Mouse (Mus musculus) neural tube, embryonic 11.5 days (tissue): ENCODE measurements at regions not wholly inside any gene's neighbourhood (a gene's known extent, or its start where the extent isn't known, plus 50 kb on each side); places are given as distances from the start of the nearest gene placed in this dataset.

Source experiments
- ATAC-seq: fragments of 200-750 bp; cut with Nextera tagmentation; 2 replicates; pipeline ENCODE4 v1.8.0; 2017; ENCODE audit warnings: moderate number of reproducible peaks, mild to moderate bottlenecking, moderate TSS enrichment, moderate library complexity; ENCODE audit not compliant: insufficient read depth, low FRiP score, low TSS enrichment
- DNase-seq: peaks from one replicate; pipeline ENCODE4 v3.0.0-alpha.2; 2015; ENCODE audit warnings: low spot score
- H3K27ac ChIP-seq: fragments of 300-500 bp; sonication (generic); 2 replicates; pipeline ENCODE4 v1.5.1; 2014; ENCODE audit warnings: low read depth, mild to moderate bottlenecking, low read length
- H3K27me3 ChIP-seq: fragments of 300-500 bp; sonication (generic); 2 replicates; pipeline ENCODE4 v1.6.1; 2014; ENCODE audit warnings: mild to moderate bottlenecking, low read length, mixed read lengths; ENCODE audit not compliant: control insufficient read depth, insufficient read depth
- H3K36me3 ChIP-seq: fragments of 300-500 bp; sonication (generic); 2 replicates; pipeline ENCODE4 v1.6.1; 2014; ENCODE audit warnings: mild to moderate bottlenecking, low read length, moderate library complexity, mixed read lengths; ENCODE audit not compliant: control insufficient read depth, insufficient read depth
- H3K4me1 ChIP-seq: fragments of 300-500 bp; sonication (generic); 2 replicates; pipeline ENCODE4 v1.6.1; 2014; ENCODE audit warnings: low read length, mixed read lengths; ENCODE audit not compliant: control insufficient read depth, insufficient read depth
- H3K4me2 ChIP-seq: fragments of 300-500 bp; sonication (generic); 2 replicates; pipeline ENCODE4 v1.6.1; 2014; ENCODE audit warnings: low read depth, mild to moderate bottlenecking, moderate library complexity
- H3K4me3 ChIP-seq: fragments of 300-500 bp; sonication (generic); 2 replicates; pipeline ENCODE4 v1.5.1; 2014; ENCODE audit warnings: low read depth, low read length
- H3K9ac ChIP-seq: fragments of 300-500 bp; sonication (generic); 2 replicates; pipeline ENCODE4 v1.6.1; 2014; ENCODE audit warnings: mild to moderate bottlenecking, low read length
- H3K9me3 ChIP-seq: fragments of 300-500 bp; sonication (generic); 2 replicates; pipeline ENCODE4 v1.6.1; 2016; ENCODE audit warnings: low read length; ENCODE audit not compliant: control insufficient read depth
- WGBS: fragments of 180-500 bp; shearing (Covaris S2); extraction: QIAGEN DNeasy Blood & Tissue Kit; methylation state at CpG from one replicate; pipeline ENCODE4 v1.1.7; 2014; 5-methylcytosine and 5-hydroxymethylcytosine counted together

DNA sequence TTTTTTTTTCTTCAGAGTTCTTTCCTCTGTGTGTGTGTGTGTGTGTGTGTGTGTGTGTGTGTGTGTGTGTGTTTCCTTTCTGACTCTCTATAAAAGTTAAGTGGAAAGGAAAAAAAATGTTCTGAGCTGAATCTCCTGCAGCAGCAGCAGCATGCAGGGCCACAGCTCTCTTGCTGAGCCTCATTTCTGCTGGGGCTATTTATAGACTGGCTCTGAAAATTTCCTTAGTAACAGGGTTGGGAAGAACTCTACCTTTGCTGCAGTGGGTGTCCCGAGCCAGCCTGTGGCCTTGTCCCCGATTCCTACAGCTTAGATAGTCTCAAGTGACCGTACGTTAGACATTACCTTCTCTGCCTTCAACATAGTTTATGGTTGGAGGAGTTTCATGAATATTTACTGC, 1075.6 kb downstream of the Synb start:
- H3K4me3 ChIP-seq = no peak overlapping the region
- no peak for DNase-seq
- ATAC-seq = no peak
- no peaks in the 10 kb centered on the region for H3K4me1 ChIP-seq
- H3K9ac ChIP-seq = no peak overlapping the region
- no peak overlapping the region for H3K4me2 ChIP-seq
- H3K36me3 ChIP-seq = no peaks in the 10 kb centered on the region
- no peaks in the 10 kb centered on the region for H3K9me3 ChIP-seq
- H3K27me3 ChIP-seq = no peaks in the 10 kb centered on the region
- no peak overlapping the region for H3K27ac ChIP-seq
- WGBS = 70% methylated on average over 4 of the region's 4 CpGs

DNA sequence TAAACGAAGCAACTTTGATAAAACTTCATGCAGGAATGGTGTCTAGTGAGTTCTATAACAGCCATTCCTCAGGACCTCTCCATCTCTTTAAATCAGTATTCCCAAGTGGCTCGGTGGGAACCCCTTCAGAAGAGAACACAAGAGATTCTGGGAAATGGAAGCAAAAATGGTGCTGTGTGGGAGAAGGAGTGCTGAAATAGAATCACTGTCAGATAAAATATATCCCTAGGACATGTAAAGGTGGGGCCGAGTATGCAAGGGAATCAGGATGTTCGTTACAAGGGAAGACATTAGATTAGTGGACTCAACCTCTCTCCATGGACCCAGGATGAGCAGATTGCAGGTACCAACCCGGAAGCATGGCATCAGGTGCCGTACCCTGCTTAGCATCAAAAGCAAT, 1076.1 kb downstream of the Synb start:
- ATAC-seq = no peak
- no peak for DNase-seq
- H3K4me3 ChIP-seq = no peak overlapping the region
- no peaks in the 10 kb centered on the region for H3K4me1 ChIP-seq
- H3K27ac ChIP-seq = no peak overlapping the region
- H3K4me2 ChIP-seq = no peak overlapping the region
- no peaks in the 10 kb centered on the region for H3K9me3 ChIP-seq
- no peaks in the 10 kb centered on the region for H3K36me3 ChIP-seq
- H3K27me3 ChIP-seq = no peaks in the 10 kb centered on the region
- no peak overlapping the region for H3K9ac ChIP-seq
- WGBS = 87% methylated on average over 6 of the region's 6 CpGs

DNA sequence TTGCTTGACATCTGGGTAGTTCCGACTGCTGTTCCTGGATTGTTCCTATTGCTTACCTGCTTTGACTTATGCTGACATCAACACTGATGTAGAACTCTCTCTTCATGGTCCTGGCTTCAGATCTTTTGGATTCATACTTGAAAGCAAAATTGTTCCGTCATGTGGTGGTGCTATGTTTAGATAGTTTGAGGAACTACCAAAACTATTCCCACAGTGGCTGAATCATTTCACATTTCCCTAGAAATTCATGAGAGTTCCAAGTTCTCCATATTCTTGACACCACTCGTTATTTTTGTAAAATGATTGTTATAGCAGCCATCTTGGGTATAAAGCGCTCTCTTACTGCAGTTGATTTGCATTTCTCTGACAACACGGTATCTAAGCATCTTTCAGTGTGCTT, 1080.2 kb downstream of the Synb start:
- 89% methylated on average over 5 of the region's 5 CpGs for WGBS
- Histone ChIP-seq H3K4me2 (no peak overlapping the region), H3K9ac (no peak overlapping the region), H3K9me3 (no peaks in the 10 kb centered on the region), H3K36me3 (no peaks in the 10 kb centered on the region), H3K27ac (no peak overlapping the region), H3K27me3 (no peaks in the 10 kb centered on the region), H3K4me3 (no peak overlapping the region), H3K4me1 (no peaks in the 10 kb centered on the region)
- ATAC-seq (no peak), DNase-seq (no peak)

DNA sequence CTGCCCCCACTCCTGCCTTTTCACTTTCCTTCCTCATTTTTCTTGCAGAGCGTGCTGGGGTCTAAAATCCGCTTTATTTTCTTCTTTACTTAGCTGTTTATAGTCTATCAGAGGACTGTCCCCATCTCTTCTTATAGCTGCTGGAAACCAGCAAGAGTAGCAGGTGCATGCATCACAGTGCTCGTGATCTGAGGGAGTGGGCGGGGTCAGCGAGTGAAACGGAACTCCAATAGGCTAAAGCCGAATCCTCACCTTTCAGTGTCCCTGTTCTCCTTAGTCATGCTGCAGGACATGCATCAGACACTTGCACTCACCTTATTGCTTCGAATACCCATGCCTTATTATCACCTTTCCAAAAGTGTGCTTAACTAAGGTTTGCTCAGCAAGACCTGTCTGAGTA, 1095.3 kb downstream of the Synb start:
- Histone ChIP-seq H3K27ac (no peak overlapping the region), H3K36me3 (no peaks in the 10 kb centered on the region), H3K4me1 (peaks cover 7% of the 10 kb centered on the region; the same call in 1 of the 2 replicates), H3K4me3 (no peak overlapping the region), H3K4me2 (no peak overlapping the region), H3K27me3 (no peaks in the 10 kb centered on the region), H3K9ac (no peak overlapping the region), H3K9me3 (no peaks in the 10 kb centered on the region)
- DNase-seq = no peak
- no peak for ATAC-seq
- WGBS = 9% methylated on average over 8 of the region's 8 CpGs

DNA sequence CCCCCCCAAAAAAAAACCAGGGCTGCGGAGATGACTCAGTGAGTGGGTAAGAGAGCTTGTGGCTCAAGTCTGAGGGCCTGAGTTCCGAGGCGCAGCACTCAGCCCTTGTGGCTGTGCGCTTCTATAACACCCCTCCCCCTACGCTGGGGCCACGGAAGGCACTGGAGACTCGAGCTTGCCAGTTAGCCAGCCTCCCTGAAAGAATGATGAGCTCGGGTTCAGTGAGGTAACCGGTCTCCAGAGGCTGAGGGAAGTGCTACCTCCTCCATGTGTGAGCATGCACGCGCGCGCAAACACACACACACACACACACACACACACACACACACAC, 1096.7 kb downstream of the Synb start:
- Histone ChIP-seq H3K27me3 (no peaks in the 10 kb centered on the region), H3K4me2 (no peak overlapping the region), H3K4me1 (peaks cover 7% of the 10 kb centered on the region; the same call in 1 of the 2 replicates), H3K9ac (no peak overlapping the region), H3K4me3 (no peak overlapping the region), H3K27ac (peak overlapping the region; percentile 44), H3K36me3 (no peaks in the 10 kb centered on the region), H3K9me3 (no peaks in the 10 kb centered on the region)
- 20% methylated on average over 12 of the region's 13 CpGs for WGBS
- ATAC-seq (peak; percentile 75), DNase-seq (peak; percentile 70)

DNA sequence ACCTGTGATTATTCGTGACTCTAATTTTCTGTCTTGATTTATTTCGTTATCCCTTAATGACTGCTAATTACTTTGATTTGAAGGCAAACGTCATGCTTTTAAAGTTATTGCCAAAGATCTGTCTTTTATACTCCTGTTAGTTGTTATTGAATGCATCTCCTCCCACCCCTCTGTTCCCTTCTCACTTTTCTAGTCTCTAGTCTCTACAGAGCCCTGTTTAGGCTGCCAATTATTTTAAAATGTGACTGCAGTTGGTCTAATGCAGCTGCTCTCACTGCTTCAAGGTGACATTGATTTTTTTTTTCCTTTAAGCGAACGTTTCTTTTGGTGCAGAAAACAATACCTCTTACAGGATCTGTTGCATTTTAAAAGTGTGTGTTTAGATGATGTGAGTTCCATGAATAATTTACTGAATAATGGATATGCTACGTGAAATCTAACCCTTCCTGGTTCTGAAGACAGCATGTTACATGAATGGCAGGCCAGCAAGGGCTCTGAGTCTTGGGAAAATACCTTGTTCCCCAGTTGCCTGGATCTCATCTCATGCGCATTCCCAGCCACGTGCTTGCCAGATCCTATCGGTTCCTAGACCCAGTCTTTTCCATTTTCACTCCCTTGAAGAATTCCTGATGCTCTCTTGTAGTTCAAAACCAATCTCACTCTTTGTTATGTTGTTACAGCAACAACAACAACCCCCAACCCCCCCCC, 1097.2 kb downstream of the Synb start:
- Histone ChIP-seq H3K4me2 (no peak overlapping the region), H3K36me3 (no peaks in the 10 kb centered on the region), H3K27ac (peak overlapping the region; percentile 44), H3K27me3 (no peaks in the 10 kb centered on the region), H3K4me3 (no peak overlapping the region), H3K4me1 (peaks cover 7% of the 10 kb centered on the region; the same call in 1 of the 2 replicates), H3K9ac (no peak overlapping the region), H3K9me3 (no peaks in the 10 kb centered on the region)
- peak; percentile 23 for DNase-seq
- WGBS = 37% methylated on average over 9 of the region's 9 CpGs
- ATAC-seq = 0 out of 2 replicates have a peak, but pooled peaks have one; percentile 20

DNA sequence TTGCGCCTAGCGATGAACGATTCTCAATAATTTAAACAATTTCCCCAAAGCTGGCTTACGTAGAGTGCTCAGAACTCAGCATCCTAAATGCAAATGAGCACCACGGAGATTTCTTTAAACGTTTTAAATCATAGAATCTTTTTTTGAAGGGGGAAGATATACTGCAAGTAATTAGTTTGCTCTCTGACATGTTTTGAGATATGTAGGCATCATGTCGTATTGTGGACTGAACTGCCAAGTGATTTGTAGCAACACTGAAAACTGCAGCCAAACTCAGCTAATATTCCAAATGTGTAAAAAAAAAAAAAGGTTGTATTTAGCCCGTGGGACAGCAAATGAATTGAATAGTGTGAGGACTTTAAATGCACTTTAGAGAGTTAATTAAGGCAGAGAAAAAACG, 1097.9 kb downstream of the Synb start:
- no peak overlapping the region for H3K27ac ChIP-seq
- 77% methylated on average over 9 of the region's 9 CpGs for WGBS
- no peak overlapping the region for H3K9ac ChIP-seq
- ATAC-seq (no peak), DNase-seq (no peak)
- H3K4me3 ChIP-seq = no peak overlapping the region
- H3K4me2 ChIP-seq = no peak overlapping the region
- H3K27me3 ChIP-seq = no peaks in the 10 kb centered on the region
- H3K4me1 ChIP-seq = peaks cover 7% of the 10 kb centered on the region; the same call in 1 of the 2 replicates
- H3K9me3 ChIP-seq = no peaks in the 10 kb centered on the region
- no peaks in the 10 kb centered on the region for H3K36me3 ChIP-seq

DNA sequence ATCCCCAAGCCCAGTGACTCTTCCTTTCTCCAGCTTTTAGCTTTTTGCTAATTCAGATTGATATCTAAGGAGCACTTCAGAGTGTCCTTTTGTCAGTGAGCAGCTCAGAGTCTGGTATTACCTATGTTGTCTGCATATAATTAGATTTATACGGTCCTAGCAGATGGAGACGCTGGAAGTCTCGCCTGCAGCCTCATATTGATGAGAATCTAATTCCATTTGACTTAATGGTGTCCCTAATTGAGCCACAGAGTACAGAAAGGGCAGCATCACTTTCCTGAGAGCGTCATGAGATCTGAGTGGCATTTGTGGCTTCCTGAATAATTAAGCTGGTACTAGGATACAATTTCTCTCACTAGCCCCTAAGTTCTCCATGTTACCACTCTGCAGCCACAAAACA, 1104.2 kb downstream of the Synb start:
- H3K9ac ChIP-seq = no peak overlapping the region
- H3K4me3 ChIP-seq = no peak overlapping the region
- H3K27me3 ChIP-seq = no peaks in the 10 kb centered on the region
- no peaks in the 10 kb centered on the region for H3K9me3 ChIP-seq
- ATAC-seq (no peak), DNase-seq (no peak)
- no peaks in the 10 kb centered on the region for H3K4me1 ChIP-seq
- H3K36me3 ChIP-seq = no peaks in the 10 kb centered on the region
- H3K4me2 ChIP-seq = no peak overlapping the region
- no peak overlapping the region for H3K27ac ChIP-seq
- WGBS = 71% methylated on average over 4 of the region's 4 CpGs

DNA sequence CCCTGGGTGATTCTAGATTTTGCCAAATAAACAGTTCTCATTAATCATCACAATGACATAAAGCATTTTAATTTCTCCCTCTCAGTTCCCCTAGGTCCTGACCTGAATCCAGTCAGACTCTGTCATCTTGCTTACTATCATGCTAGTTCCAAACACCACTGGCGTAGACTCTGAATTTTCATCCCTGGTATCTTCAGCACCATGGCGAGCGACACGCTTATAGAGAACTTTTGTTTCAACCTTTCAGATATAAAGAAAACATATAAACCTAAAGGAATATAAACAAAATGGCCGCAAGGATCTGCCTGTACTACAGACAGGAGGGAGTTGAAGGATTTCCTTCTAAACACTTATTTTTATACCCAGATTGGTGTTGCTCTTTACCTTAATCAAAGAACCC, 1105.8 kb downstream of the Synb start:
- no peak overlapping the region for H3K27ac ChIP-seq
- no peak overlapping the region for H3K4me2 ChIP-seq
- H3K36me3 ChIP-seq = no peaks in the 10 kb centered on the region
- no peaks in the 10 kb centered on the region for H3K4me1 ChIP-seq
- no peak for ATAC-seq
- H3K9ac ChIP-seq = no peak overlapping the region
- no peak for DNase-seq
- H3K27me3 ChIP-seq = no peaks in the 10 kb centered on the region
- WGBS = 69% methylated on average over 5 of the region's 5 CpGs
- no peaks in the 10 kb centered on the region for H3K9me3 ChIP-seq
- H3K4me3 ChIP-seq = no peak overlapping the region
